Mouse (Mus musculus): ENCODE results near the gene 8030474K03Rik. TPM values are rescaled to one million over a fixed set of nuclear protein-coding genes. Genes with fewer than 3 reads are reported as not detected.

The 8030474K03Rik gene
- 0.27 TPM in 1 of 2 replicates, not detected in the other for polyA plus RNA-seq (2015; fragmentation: Nextera tagmentation; extraction: Ambion mirVana)

- ATAC-seq (ENCODE audit: low FRiP score), result no peak
- Histone ChIP-seq H3K9me3 (replicated peaks) (no peaks in the 10 kb centered on the region), H3K4me2 (no peak within 1 kb of the TSS), H3K4me1 (no peaks in the 10 kb centered on the region), H3K27ac (replicated peaks) (no peak within 1 kb of the TSS), H3K4me3 (replicated peaks) (no peak within 1 kb of the TSS), H3K36me3 (no peaks in the 10 kb centered on the region), H3K9ac (replicated peaks) (no peak within 1 kb of the TSS), H3K27me3 (replicated peaks) (0 out of 2 replicates have a peak, but pooled peaks cover 2% of the 10 kb centered on the region)
- WGBS, result 91% methylated on average over 27 of the region's 35 CpGs
Measured at GRCm38 (mm10) chrX:101794342-101794741, at the start of gene 8030474K03Rik, which contains the start of gene Gm4779. 8030474K03Rik (plus strand) TSS chrX:101794656. Gm4779 (minus strand) TSS chrX:101794423.

DNA sequence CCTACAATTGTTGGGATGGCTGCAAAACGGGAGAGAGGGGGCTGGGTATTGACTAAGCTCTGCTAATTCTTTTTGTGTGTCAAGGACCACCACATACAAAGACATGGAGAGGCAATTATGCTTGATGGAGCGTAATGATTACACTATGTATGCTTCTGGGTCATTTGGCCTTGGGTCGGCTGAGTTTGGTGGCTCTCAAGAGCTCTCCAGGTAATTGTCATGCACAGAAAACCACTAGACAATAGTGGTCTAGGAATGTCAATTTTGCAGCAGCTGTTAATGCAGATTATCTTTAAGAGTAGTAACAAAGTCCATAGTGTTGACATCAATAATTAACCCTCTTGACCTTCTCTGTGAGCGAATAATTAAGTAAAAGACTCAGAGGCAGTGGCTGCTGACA lies 44.3 kb upstream of the 8030474K03Rik start:
- Histone ChIP-seq H3K9me3 (replicated peaks) (no peaks in the 10 kb centered on the region), H3K27me3 (replicated peaks) (peaks cover 7% of the 10 kb centered on the region; the same call in 1 of the 2 replicates), H3K4me1 (no peaks in the 10 kb centered on the region), H3K36me3 (no peaks in the 10 kb centered on the region), H3K27ac (replicated peaks) (no peak overlapping the region), H3K4me3 (replicated peaks) (no peak overlapping the region), H3K4me2 (no peak overlapping the region), H3K9ac (replicated peaks) (no peak overlapping the region)
- WGBS, result 38% methylated on average over 4 of the region's 4 CpGs
- no peak for ATAC-seq (ENCODE audit: low FRiP score)

DNA sequence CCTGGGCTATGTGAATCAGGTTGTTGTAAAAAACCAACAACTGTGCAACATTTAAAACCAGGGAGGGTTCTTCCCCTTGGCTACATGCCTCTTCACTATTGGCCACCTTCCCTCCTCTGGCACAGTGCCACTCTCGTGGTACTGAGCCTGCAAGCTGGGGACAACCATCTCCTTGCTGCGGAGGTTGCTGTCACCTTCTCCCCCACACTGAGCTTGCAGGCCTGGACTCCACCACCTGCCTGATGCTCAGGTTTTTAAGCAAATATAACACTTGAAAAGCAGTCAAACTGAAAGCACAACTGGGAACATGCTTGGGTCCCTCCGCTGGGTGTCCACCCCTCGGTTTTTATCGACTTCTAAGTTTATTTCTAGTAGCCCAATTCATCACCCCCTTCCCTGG lies 40.0 kb upstream of the 8030474K03Rik start:
- no peak overlapping the region for H3K9ac ChIP-seq (replicated peaks)
- no peak overlapping the region for H3K27ac ChIP-seq (replicated peaks)
- H3K9me3 ChIP-seq (replicated peaks), result no peaks in the 10 kb centered on the region
- peaks cover 8% of the 10 kb centered on the region; the same call in 1 of the 2 replicates for H3K27me3 ChIP-seq (replicated peaks)
- H3K36me3 ChIP-seq, result no peaks in the 10 kb centered on the region
- ATAC-seq (ENCODE audit: low FRiP score), result no peak
- WGBS, result 61% methylated on average over 5 of the region's 5 CpGs
- no peak overlapping the region for H3K4me2 ChIP-seq
- no peaks in the 10 kb centered on the region for H3K4me1 ChIP-seq
- no peak overlapping the region for H3K4me3 ChIP-seq (replicated peaks)

GRCm38 (mm10) chrX:101764621-101765020 lies 29.8 kb upstream of the 8030474K03Rik start:
- no peaks in the 10 kb centered on the region for H3K36me3 ChIP-seq
- WGBS, result 74% methylated on average over 5 of the region's 5 CpGs
- H3K4me3 ChIP-seq (replicated peaks), result no peak overlapping the region
- H3K9ac ChIP-seq (replicated peaks), result no peak overlapping the region
- no peak overlapping the region for H3K27ac ChIP-seq (replicated peaks)
- no peak for ATAC-seq (ENCODE audit: low FRiP score)
- H3K9me3 ChIP-seq (replicated peaks), result no peaks in the 10 kb centered on the region
- no peak overlapping the region for H3K4me2 ChIP-seq
- H3K4me1 ChIP-seq, result no peaks in the 10 kb centered on the region
- H3K27me3 ChIP-seq (replicated peaks), result 0 out of 2 replicates have a peak, but pooled peaks cover 9% of the 10 kb centered on the region

DNA sequence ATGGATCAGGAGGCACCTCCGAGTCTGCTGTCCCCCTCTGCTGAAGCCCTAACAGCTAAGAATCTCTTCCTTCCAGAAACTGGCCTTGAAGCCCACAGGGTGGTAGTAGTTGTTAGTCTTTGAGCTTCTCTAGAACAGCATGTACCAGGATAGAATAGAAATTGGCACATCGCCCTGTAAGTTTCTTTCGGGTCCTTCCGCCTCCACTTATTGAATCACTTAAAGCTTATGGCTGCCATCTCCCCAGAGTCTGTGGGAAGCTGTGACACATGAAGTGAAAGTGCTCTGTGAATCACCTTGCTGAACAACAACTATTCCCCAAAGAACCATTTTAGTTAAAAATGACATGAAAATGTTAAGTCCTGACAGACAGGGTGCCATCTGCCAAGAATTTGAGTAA lies 29.3 kb upstream of the 8030474K03Rik start:
- no peaks in the 10 kb centered on the region for H3K36me3 ChIP-seq

DNA sequence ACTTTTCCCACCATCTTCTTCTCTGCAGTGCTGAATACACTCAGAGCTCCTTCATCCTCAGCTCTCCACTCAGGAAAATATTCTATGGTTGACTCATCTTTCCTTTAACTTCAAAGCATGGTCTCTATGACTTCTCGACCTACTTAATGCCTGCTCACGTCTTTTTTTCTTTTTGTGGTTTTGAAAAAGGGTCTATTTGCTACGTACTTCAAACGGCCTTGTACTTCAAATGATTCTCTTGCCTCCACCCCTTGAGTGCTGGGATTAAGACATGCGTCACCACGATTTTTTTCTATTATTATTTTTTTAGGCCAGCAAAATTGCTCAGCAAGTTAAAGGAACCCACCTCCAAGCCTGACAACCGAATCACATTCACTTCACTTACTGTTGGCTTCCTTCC lies 27.2 kb upstream of the 8030474K03Rik start:
- Histone ChIP-seq H3K4me1 (no peaks in the 10 kb centered on the region), H3K27me3 (replicated peaks) (0 out of 2 replicates have a peak, but pooled peaks cover 3% of the 10 kb centered on the region), H3K9me3 (replicated peaks) (no peaks in the 10 kb centered on the region), H3K4me2 (no peak overlapping the region), H3K36me3 (no peaks in the 10 kb centered on the region), H3K27ac (replicated peaks) (no peak overlapping the region), H3K4me3 (replicated peaks) (no peak overlapping the region), H3K9ac (replicated peaks) (no peak overlapping the region)
- 79% methylated on average over 7 of the region's 7 CpGs for WGBS
- ATAC-seq (ENCODE audit: low FRiP score), result no peak

More for the DNA sequence above, 29.3 kb upstream of the 8030474K03Rik start:
- H3K9me3 ChIP-seq (replicated peaks), result no peaks in the 10 kb centered on the region
- H3K4me3 ChIP-seq (replicated peaks), result no peak overlapping the region
- no peak overlapping the region for H3K4me2 ChIP-seq
- no peak overlapping the region for H3K9ac ChIP-seq (replicated peaks)
- H3K27ac ChIP-seq (replicated peaks), result no peak overlapping the region
- 0 out of 2 replicates have a peak, but pooled peaks cover 5% of the 10 kb centered on the region for H3K27me3 ChIP-seq (replicated peaks)
- 87% methylated on average over 4 of the region's 4 CpGs for WGBS
- ATAC-seq (ENCODE audit: low FRiP score), result no peak
- H3K4me1 ChIP-seq, result no peaks in the 10 kb centered on the region

- Histone ChIP-seq H3K27me3 (replicated peaks) (peaks cover 7% of the 10 kb centered on the region; the same call in 1 of the 2 replicates), H3K27ac (replicated peaks) (no peak overlapping the region), H3K9ac (replicated peaks) (no peak overlapping the region), H3K4me2 (no peak overlapping the region), H3K4me3 (replicated peaks) (no peak overlapping the region), H3K4me1 (no peaks in the 10 kb centered on the region), H3K36me3 (no peaks in the 10 kb centered on the region), H3K9me3 (replicated peaks) (no peaks in the 10 kb centered on the region)
- WGBS, result 62% methylated on average over 2 of the region's 2 CpGs
- ATAC-seq (ENCODE audit: low FRiP score), result no peak
Measured at GRCm38 (mm10) chrX:101769478-101769877, 25.0 kb upstream of the 8030474K03Rik start.

DNA sequence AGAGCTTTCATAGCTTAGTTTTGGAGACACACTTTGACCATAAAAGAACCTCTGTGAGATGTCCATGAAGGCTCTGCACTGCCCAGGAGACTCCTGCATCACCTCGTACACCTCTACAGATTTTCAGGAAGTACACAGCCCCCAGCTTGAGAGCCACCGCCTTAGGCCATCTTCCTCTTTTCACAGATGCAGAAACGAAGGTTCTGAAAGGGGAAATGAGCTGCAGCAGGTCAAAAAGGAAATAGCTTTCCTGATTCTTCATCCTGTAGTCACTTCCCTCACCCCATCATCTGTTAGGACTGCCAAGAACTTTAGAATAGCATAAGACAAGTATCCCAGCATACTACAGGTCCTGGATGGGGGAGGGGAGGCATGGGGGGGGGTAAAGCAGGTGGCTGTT lies 24.1 kb upstream of the 8030474K03Rik start:
- H3K4me3 ChIP-seq (replicated peaks), result no peak overlapping the region
- H3K4me2 ChIP-seq, result no peak overlapping the region
- ATAC-seq (ENCODE audit: low FRiP score), result no peak
- H3K4me1 ChIP-seq, result no peaks in the 10 kb centered on the region
- no peak overlapping the region for H3K9ac ChIP-seq (replicated peaks)
- no peaks in the 10 kb centered on the region for H3K36me3 ChIP-seq
- peaks cover 7% of the 10 kb centered on the region; the same call in 1 of the 2 replicates for H3K27me3 ChIP-seq (replicated peaks)
- no peak overlapping the region for H3K27ac ChIP-seq (replicated peaks)
- 71% methylated on average over 3 of the region's 3 CpGs for WGBS
- no peaks in the 10 kb centered on the region for H3K9me3 ChIP-seq (replicated peaks)

DNA sequence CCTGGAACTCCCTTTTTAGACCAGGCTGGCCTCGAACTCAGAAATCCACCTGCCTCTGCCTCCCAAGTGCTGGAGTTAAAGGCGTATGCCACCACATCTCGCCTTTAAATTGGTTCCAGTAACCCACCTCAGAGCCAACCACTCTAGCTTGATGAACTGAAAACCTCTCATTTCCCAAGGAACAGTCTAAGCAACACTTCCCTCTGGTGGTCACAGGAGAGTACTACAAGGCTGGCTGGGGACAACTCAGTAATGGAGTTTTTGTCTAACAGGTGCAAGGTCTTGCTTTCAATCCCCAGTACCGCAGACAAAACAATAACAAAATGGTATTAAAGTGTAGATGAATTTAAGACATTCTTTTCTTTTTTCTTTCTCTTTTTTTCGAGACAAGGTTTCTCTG lies 22.4 kb upstream of the 8030474K03Rik start:
- 44% methylated on average over 5 of the region's 5 CpGs for WGBS
- no peak overlapping the region for H3K4me2 ChIP-seq

GRCm38 (mm10) chrX:101791551-101791950 lies 2.9 kb upstream of the 8030474K03Rik start:
- no peaks in the 10 kb centered on the region for H3K4me1 ChIP-seq
- no peaks in the 10 kb centered on the region for H3K36me3 ChIP-seq
- H3K4me3 ChIP-seq (replicated peaks), result no peak overlapping the region
- H3K27me3 ChIP-seq (replicated peaks), result 0 out of 2 replicates have a peak, but pooled peaks cover 2% of the 10 kb centered on the region
- no peak overlapping the region for H3K27ac ChIP-seq (replicated peaks)
- no peaks in the 10 kb centered on the region for H3K9me3 ChIP-seq (replicated peaks)
- WGBS, result 43% methylated on average over 4 of the region's 4 CpGs
- no peak overlapping the region for H3K4me2 ChIP-seq
- ATAC-seq (ENCODE audit: low FRiP score), result peak; percentile 50; the same call in 1 of the 2 replicates
- H3K9ac ChIP-seq (replicated peaks), result no peak overlapping the region

More for the DNA sequence above, 22.4 kb upstream of the 8030474K03Rik start:
- Histone ChIP-seq H3K27me3 (replicated peaks) (peaks cover 4% of the 10 kb centered on the region; the same call in 1 of the 2 replicates), H3K9me3 (replicated peaks) (no peaks in the 10 kb centered on the region), H3K36me3 (no peaks in the 10 kb centered on the region), H3K9ac (replicated peaks) (no peak overlapping the region), H3K4me1 (no peaks in the 10 kb centered on the region), H3K4me3 (replicated peaks) (no peak overlapping the region), H3K27ac (replicated peaks) (no peak overlapping the region)
- no peak for ATAC-seq (ENCODE audit: low FRiP score)

- no peak for ATAC-seq (ENCODE audit: low FRiP score)
- no peak overlapping the region for H3K27ac ChIP-seq (replicated peaks)
- H3K27me3 ChIP-seq (replicated peaks), result peaks cover 11% of the 10 kb centered on the region; the same call in 1 of the 2 replicates
Measured at GRCm38 (mm10) chrX:101805512-101805911, 11.1 kb downstream of the 8030474K03Rik start.

GRCm38 (mm10) chrX:101811750-101812149 lies 17.3 kb downstream of the 8030474K03Rik start:
- H3K9ac ChIP-seq (replicated peaks), result no peak overlapping the region
- H3K4me3 ChIP-seq (replicated peaks), result no peak overlapping the region
- ATAC-seq (ENCODE audit: low FRiP score), result no peak
- no peak overlapping the region for H3K4me2 ChIP-seq
- H3K27ac ChIP-seq (replicated peaks), result no peak overlapping the region
- no peaks in the 10 kb centered on the region for H3K36me3 ChIP-seq
- WGBS, result 70% methylated on average over 3 of the region's 3 CpGs
- H3K9me3 ChIP-seq (replicated peaks), result no peaks in the 10 kb centered on the region
- H3K4me1 ChIP-seq, result no peaks in the 10 kb centered on the region
- H3K27me3 ChIP-seq (replicated peaks), result peaks cover 4% of the 10 kb centered on the region

More at GRCm38 (mm10) chrX:101805512-101805911, 11.1 kb downstream of the 8030474K03Rik start:
- no peaks in the 10 kb centered on the region for H3K4me1 ChIP-seq
- H3K9ac ChIP-seq (replicated peaks), result no peak overlapping the region
- H3K4me3 ChIP-seq (replicated peaks), result no peak overlapping the region
- WGBS, result 35% methylated on average over 2 of the region's 2 CpGs
- H3K9me3 ChIP-seq (replicated peaks), result no peaks in the 10 kb centered on the region
- H3K36me3 ChIP-seq, result no peaks in the 10 kb centered on the region
- H3K4me2 ChIP-seq, result no peak overlapping the region

All from neural tube, embryonic 15.5 days (tissue).